Mouse (Mus musculus): Measurements from ENCODE around the gene Cdc14a.

The Cdc14a gene

DNA sequence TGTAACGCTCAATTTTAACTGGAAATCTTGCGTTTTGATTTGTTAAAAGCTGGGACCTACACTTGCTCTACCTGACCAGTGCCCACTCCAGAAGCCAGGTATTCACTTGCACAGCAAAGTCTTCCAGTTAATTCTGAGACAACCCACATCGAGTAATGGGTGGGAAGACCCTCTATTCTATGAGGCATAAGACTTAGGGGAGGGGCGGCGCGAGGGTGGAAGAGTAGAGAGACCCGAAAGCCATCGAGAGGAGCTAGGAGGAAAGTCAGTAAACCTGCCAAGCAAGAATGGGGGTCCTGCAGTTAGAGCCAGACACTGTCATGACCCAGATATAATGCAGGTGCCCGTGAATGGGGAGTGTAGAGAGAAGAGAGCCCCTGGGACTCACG is 96.2 kb downstream of the Cdc14a start:
- DNase-seq (ENCODE audit: low read depth): no peak

DNA sequence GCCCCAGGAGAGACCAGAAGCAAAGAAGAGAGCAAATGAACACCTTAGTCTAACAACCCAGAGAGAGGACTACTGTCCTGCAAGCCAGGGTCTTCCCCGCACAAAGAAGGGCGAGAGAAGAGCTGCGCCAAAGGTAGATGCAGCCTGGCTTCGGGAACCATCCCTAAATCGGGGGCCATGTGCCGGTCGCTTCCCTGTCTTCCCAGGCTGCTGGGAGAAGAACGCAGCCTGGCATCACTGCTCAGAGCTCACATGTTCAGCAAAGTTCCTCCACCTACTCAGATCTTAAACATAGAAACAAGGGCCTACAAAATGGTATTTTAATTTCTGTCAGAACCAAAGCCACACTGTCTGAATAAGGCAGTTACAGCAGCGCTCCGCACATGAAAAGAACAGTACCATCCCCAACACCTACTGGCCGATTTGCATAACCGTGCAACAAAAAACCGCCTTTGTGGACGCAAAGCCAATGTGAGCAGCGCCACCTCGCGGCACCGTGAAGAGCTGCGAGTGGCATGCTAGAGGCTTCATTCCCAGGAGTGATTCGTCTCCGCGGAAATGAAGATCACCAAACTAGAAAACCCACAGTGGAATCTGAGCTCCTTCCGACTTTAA is 96.7 kb downstream of the Cdc14a start:
- peak; percentile 83 for DNase-seq (ENCODE audit: low read depth)

DNA sequence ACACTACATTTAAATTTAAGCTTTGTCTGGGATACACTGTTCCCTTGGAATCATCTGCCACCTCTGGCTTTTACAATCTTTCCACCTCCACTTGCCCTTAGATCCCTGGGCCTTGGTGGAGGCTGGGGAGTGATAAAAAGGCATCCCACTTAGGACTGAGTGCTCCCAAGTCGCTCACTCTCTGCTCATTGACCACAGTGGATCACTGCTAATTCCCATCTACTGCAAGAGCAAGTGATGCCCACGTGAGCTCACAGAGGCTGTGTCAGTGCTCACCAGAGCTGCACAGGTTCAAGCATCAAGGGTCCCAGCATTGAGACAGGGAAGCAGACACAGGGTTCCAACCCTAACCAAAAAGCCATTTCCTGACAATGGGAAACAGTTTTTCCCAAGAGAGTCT is 98.3 kb downstream of the Cdc14a start:
- DNase-seq (ENCODE audit: low read depth): no peak

DNA sequence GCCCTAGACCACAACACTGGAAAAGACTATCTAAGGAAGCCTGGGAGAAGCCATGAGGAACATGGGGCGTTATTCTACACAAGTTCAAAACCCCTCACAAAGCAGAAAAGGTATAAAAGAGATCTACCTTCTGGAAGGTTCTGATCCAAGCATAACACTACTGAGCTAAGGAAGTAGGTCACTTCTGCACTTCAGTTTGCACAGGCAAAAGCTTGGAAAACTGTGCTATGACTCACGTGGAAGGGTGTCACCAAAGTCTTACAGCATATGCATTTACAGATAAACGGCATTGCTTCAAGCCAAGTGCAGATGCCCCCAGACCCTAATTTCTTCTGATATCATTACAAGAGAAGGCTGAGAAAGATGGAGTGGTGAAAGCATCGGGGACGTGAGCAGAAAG is 104.1 kb downstream of the Cdc14a start:
- DNase-seq (ENCODE audit: low read depth): no peak

DNA sequence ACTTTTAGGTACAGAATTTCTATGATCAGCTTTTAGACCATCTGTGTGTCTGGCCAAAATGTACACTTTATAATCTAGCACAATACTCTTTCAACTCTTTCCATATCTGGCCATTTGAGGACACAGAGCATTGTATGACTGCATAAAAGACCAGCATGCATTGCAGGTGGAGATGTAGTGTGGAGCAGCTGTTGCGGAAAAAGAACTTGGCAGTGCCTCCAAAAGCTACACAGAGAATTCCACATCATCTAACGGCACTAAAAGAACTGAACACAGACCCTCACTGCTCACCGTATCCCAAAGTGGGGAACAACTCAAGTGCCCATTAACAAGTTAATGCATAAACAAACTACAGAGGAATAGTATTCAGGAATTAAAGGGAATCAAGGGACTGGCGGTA is 112.0 kb downstream of the Cdc14a start:
- no peak for DNase-seq (ENCODE audit: low read depth)

DNA sequence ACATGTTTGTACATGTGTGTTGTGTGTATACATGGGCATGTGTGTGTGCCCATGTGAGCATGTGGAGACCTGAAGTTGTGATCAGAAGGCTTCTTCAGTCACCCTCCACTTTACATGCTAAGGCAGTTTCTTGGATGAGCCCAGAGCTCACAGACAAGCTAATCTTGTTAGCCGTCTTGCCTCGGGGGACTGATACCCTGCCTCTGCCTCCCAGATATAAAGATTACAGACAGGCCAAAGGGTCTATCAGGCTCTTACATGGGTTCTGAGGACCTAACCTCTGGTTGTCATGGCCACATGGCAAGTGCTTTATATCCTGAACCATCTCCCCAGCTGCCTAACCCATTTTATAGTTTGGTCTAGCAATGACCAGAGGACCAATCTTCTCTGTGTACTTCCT is 112.7 kb downstream of the Cdc14a start:
- no peak for DNase-seq (ENCODE audit: low read depth)

DNA sequence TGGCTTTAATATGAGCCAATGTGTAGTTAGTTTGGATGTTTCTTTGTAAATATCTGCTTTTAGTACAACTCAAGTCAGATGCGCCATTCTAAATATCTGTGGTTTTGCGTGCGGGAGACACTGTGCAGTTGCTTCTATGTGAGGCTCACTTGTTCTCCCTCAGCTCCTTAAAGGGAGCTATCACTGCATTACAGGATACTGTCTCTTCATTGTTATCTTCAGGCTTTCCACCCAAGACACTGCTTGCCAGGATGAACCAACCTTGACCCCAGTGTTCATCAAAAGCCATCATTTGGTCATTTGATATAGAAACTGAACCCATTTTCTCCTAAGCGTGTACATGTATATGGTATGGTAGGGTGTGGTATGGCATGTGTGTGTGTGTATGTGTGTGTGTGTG is 113.2 kb downstream of the Cdc14a start:
- no peak for DNase-seq (ENCODE audit: low read depth)

DNA sequence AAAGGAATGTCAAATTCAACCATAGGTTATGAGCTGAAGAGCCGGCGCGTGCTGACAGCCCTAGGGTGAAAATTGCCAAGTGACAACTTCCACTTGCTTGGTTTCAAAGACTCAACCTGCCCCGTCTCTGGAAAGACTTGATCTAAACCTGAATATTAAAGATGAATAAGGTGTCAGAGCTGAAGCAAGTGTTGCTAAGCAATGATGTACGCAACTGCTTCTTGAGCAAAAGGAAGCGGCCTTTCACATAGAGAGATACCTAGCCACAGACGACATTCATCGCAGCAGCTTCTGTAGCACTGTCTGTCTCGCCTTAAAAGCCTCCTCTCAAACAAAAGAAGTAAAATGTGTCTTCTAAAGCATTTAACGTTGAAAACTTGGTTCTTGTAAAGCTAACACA is 113.8 kb downstream of the Cdc14a start:
- DNase-seq (ENCODE audit: low read depth): no peak

DNA sequence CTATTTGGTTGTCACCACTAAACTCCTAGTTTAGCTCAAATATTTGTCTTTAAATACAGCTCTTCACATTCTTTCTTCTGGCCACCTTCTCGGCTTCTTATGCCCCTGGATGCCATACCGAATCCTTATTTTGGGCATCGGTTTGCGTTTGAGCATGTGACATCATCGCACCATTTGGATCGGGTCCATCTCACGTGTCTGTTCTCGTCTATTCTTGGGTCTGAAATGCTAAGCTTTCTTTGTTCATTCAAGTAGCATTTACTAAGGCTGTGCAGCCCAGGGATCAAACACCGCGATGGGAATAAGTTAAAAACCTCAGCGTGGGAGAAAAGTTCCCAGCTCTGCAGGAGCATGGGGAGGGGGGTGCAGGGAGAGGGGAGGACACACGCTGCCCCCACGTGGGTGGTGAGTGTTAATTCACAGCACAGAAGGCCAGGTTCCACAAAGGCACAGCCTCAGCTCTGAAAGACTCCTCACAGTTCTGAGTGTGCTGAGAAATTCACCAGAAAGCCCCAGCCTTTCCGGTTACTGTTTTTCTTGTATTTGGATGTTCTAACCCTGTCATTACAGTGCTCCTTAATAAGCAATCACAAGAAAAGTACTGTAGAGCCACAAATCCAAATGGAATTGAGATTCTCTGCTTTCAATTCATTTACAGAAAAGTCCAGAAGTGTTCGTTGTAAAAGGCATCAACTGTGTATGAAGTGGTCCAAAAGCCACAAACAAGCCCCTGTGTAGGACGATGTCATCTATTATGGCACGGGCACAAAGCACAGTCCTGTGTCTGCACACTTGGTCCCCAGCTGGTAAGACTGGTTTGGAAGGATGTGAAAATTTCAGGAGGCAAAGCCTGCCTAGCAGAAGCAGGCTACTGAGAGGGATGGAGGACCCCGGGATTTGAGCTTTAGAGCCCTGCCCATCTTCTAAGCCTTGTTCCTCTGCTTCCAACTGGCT is 118.8 kb downstream of the Cdc14a start:
- DNase-seq (ENCODE audit: low read depth): no peak

DNA sequence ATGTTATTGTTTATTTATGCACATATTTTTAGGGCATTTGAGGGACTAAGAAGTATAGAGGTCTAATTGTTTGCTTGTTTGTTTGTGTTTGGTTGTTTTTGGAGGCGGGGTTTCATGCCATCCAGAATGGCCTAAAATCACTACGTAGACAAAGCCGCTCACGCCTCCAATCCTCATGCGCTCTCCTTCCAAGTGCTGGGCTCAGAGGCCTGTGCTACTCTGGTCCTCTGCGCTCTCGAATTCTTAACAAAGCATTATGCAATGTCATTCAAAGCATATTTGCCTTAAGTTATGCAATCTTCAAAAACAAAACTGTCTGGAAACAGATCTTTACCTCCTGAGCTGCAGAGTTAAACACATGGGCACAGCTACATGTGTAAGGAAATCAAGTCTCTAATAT is 121.3 kb downstream of the Cdc14a start:
- DNase-seq (ENCODE audit: low read depth): no peak

DNA sequence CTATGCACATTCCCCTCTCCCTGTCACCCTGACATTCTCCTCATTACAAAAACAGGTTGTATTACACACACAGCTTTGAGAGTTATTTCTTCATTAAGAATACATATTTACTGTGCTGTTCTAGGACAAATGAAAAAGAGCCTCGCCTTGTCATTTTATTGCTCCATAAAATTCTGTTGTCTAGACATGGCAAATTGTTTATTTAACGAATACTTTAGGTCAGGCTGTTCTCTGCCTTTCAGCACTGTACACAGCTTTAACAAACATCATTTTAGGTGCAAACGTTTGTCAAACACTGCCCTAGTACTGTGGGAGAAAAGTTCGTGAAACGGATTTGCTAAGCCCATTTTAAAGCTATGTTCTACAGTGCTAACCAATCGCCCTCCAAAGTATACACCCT is 122.1 kb downstream of the Cdc14a start:
- no peak for DNase-seq (ENCODE audit: low read depth)

DNA sequence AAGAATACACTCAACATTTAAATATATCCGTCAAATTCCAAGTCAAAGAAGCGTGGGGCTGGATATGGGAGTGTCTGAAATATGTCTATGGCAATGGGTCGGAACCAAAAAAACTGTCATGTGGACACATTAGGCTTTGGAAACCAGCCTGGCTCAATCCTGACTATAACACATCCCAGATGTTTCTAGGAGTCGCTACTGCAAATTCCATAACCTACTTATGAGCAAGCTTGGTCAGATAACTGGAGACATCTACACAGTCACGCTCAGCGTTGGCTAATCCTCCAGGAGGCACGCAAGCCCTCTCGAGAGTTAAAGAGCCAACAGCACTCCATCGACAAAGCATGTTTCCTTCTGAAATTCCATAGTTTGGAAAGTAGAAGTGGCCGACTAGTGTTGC is 125.1 kb downstream of the Cdc14a start:
- DNase-seq (ENCODE audit: low read depth): no peak

DNA sequence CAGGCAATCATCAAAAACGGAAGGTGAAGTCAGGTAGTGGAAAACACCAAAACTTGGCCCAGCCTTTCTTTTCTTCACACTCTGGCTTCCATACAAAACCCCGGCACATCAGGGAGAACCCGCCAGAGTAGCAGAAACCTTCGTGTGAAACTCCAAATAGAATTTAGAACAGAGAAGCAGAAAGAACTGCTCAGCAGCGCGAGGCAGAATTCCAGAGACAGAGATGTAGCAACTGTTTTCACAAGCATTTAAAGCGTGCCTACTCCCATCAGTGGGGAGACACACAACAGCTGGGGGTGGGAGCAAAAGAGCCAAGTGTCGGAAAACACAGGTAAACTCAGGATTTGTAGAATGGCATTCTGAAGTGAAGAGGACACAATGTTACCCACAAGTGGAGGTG is 125.8 kb downstream of the Cdc14a start:
- no peak for DNase-seq (ENCODE audit: low read depth)

DNA sequence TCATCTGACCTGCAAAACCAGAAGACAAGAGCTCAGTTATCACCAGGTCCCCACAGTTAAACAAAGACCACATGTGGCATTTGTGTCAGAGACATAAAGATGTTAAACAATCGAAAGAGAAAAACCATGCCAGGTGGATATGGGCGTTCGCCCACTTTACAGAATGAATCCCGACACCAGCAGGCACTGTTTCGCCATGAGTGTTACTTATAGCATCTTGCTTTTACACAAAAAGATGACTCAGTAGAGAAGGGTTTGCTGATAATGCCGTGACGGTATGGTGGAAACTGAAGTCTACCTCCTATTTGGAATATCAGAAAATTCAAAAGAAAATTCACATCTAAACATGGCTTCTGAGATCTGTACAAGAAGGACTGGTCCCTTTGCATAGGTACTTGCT is 126.7 kb downstream of the Cdc14a start:
- DNase-seq (ENCODE audit: low read depth): no peak

DNA sequence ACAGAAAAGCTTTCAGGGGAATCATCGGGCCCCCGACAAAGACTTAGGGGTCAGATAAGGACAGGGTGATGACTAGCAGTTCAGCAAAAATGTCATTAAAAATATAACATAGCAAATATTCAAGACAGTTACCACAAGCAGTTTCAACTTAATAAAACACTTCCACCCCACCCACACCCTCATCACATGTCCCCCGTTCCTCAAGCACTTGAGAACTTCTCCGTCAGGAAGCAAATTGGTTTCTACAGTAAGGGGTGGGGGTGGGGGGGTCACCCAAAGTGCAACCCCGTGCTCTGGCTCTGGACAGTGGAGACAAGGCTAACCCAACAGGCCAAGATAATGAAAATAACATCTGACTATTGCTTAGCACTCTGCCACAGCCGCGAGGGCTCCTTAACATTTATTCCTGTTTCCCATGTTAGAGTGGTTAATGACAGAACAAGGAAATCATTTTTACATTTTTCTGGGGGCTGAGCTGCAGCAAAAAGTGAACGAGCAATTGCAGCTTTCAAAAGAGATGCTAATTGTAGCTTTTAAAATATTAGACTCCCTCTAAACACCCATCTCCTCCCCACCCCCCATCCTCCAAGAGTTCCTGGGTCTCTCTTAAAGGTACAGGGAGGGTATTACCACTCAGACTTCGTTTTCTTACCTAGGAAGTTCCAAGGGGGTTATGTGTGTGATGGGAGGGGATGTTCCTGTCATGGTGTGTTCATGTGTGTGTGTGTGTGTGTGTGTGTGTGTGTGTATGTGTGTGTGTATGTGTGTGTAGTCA is 133.6 kb downstream of the Cdc14a start:
- no peak for DNase-seq (ENCODE audit: low read depth)

DNA sequence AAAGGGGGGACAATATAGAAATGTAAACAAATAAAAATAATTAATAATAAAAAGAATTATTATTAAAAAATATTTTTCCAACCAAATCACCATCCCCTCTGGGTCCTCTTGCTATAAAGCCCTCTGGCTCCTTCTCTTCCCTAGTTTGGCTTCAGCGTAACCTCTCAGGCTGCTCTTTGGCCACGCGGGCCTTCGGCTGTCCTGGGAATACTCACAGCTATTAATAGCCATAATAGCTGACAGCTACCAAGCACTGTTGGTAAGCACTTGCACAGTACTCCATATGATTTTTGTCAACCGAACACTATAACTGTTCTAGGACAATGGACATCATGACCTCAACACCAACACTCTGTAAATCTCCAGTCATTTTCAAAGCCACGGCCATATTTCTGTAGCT is 135.0 kb downstream of the Cdc14a start:
- no peak for DNase-seq (ENCODE audit: low read depth)

DNA sequence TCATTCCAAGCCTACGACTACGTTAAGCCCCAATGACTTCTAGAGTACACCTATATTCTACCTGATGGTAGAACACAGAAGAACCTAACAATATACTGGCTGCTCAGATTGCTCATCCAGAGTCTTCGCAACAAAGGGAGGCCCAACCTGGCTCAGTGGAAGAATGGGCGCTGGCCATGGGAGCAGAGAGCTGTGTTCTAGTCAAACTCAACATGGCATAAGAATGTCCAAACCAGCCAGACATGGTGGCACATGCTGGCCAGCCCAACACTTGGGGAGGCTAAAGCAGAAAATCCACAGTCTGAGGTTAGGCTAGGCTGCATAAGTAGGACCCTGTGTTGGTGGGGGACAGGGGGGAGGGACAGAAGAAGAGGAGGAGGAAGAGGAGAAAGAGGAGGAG is 139.1 kb downstream of the Cdc14a start:
- DNase-seq (ENCODE audit: low read depth): no peak

DNA sequence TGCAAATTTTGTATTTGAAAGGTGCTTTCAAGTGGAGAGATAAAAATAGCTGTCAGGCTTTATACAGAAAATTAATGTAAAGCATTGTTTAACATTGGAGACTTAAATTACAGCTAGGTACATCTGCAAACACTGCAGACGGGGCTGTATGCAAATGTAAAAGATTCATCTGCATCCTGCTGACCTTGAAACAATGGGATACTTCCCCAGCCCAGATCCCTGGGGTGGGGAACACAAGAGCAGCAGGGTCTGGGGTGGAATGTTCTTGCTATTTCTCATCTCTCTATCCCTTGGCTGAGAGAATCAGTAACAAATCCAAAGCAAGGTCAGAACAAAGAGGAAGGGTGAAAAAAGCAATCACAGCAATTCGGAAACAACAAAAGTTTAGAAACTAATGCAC is 139.8 kb downstream of the Cdc14a start:
- DNase-seq (ENCODE audit: low read depth): no peak

DNA sequence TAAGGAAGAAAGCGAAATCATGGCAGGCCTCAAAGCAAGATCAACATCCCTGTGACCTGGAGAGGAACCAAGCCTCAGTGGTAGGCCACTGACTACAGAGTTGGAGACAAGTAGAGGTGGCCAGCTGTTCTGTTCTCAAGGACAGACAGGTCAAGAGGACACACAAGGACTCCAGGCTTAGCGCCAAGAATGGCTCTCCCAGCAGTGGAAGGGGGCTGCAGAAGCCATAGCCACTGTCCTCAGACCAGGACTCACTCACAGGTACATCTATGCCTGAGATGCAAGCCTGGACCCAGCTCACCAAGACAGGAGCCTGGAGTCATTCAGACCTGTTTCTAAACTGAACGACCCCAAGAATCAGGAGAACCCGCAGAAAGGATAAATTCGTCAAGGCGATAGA is 142.2 kb downstream of the Cdc14a start:
- DNase-seq (ENCODE audit: low read depth): no peak

DNA sequence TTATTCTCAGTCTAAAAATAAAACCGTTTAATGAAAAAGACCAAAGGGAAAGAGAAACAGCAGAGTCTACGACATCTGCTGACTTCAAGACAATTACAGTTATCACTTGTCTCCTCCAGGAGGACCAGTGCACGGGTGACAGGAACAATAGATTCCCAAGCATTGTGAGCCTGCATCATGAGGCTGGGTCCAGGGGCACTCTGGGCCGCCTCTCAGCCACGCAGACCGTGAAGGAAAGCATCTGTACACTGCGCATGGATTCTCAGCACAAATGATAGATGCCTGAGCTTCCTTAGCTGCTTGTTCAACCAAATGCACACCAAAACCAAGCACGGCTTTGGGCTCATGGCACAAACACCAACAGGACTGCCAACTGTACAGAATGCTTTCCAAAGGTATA is 146.7 kb downstream of the Cdc14a start:
- DNase-seq (ENCODE audit: low read depth): no peak

DNA sequence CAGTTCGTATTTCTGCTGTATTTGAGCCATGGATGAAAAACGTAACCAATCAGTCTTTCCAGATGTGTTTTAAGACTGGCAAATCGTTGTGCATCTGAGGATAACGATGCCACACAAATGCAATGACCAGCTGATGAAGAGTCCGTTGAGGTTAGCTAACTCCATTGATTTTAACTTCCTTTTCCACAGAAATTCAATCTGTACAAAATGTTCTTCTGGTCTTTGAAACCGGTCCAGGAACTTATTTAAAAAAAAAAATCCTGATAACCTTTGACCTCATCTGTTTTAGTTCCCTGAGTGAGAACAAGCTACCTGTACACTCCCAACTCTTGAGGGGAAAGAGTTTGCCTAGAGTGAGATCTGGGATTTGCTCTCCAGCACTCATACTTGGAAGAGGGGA is 152.2 kb downstream of the Cdc14a start:
- DNase-seq (ENCODE audit: low read depth): no peak

DNA sequence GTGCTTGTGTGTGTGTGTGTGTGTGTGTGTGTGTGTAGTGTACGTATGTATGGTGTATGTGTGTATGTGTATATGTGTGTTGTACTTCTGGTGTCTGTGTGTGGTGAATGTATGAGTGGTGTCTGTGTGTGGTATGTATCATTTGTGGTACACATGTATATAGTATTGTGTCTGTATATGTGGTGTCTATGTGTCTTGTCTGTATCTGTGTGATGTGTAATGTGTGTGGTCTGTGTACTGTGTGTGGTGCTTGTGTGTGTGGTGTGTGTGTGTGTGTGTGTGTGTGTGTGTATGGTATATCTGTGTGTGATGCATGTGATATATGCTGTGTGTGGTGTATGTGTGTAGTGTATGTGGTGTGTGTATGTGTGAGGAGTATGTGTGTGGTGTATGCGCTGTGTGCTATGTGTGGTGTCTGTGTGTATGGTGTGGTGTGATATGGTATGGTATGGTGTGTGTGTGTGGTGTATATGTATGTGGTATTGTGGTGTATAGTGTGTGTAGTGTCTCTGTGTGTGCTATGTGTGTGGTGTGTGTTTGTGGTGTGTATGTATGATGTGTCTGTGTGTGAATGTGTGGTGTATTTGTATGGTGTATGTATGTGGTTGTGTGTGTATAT is 156.7 kb downstream of the Cdc14a start:
- no peak for DNase-seq (ENCODE audit: low read depth)

DNA sequence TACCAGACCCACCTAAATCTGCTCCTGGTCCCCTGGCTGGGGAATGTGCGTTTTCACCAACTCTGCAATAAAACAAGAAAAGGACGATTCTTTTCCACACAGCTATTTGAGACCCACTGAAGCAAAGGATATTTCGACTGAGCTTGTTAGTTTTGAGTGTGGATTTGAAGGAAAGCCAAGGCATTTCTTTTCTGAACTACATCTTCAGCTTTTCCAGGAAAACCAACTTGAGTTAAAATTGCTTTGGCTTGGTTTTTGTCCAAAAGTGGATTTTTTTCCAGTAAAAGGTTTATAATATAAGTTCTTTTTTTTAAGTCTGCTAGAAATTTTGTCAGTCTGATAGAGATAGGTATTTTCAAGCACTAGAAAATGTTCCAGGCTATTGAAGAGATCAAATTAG is 157.5 kb downstream of the Cdc14a start:
- no peak for DNase-seq (ENCODE audit: low read depth)
